Mouse (Mus musculus) hindbrain, embryonic 16.5 days (tissue): ENCODE measurements around the gene Ano6. TPM values are rescaled to one million over a fixed set of nuclear protein-coding genes. Genes with fewer than 3 reads are reported as not detected.

Experiments used
- ATAC-seq: fragments of 200-750 bp; cut with Nextera tagmentation; 2 replicates; pipeline ENCODE4 v1.8.0; 2017; ENCODE audit warnings: moderate TSS enrichment, moderate library complexity
- H3K27ac ChIP-seq: fragments of 300-500 bp; sonication (generic); 2 replicates; pipeline ENCODE4 v1.5.1; 2014; ENCODE audit warnings: low read depth, mild to moderate bottlenecking, control low read depth, low read length, moderate library complexity
- H3K27me3 ChIP-seq: fragments of 300-500 bp; sonication (generic); replicated peaks from 2 replicates; pipeline ENCODE4 v1.6.1; 2014; ENCODE audit warnings: low read length; ENCODE audit not compliant: control insufficient read depth, insufficient read depth
- H3K36me3 ChIP-seq: fragments of 300-500 bp; sonication (generic); 2 replicates; pipeline ENCODE4 v1.6.1; 2014; ENCODE audit warnings: mild to moderate bottlenecking, low read length, moderate library complexity, mixed read lengths; ENCODE audit not compliant: control insufficient read depth, insufficient read depth
- H3K4me1 ChIP-seq: fragments of 300-500 bp; sonication (generic); 2 replicates; pipeline ENCODE4 v1.6.1; 2014; ENCODE audit warnings: low read depth, low read length; ENCODE audit not compliant: control insufficient read depth, insufficient read depth
- H3K4me2 ChIP-seq: fragments of 300-500 bp; sonication (generic); 2 replicates; pipeline ENCODE4 v1.6.1; 2014; ENCODE audit warnings: mild to moderate bottlenecking, low read length, control low read depth, moderate library complexity
- H3K4me3 ChIP-seq: fragments of 300-500 bp; sonication (generic); 2 replicates; pipeline ENCODE4 v1.5.1; 2014; ENCODE audit warnings: mild to moderate bottlenecking, low read length, control low read depth, moderate library complexity
- H3K9ac ChIP-seq: fragments of 300-500 bp; sonication (generic); 2 replicates; pipeline ENCODE4 v1.6.1; 2014; ENCODE audit warnings: low read depth, mild to moderate bottlenecking, control low read depth, low read length, moderate library complexity
- H3K9me3 ChIP-seq: fragments of 300-500 bp; sonication (generic); 2 replicates; pipeline ENCODE4 v1.6.1; 2014; ENCODE audit warnings: mild to moderate bottlenecking, low read length, moderate library complexity; ENCODE audit not compliant: control insufficient read depth
- WGBS: fragments of 180-500 bp; shearing (Covaris S2); extraction: QIAGEN DNeasy Blood & Tissue Kit; methylation state at CpG from one replicate; pipeline ENCODE4 v1.1.7; 2014; 5-methylcytosine and 5-hydroxymethylcytosine counted together
- polyA plus RNA-seq: library from polyadenylated mRNA; unstranded; fragments of >200 nt; fragmentation: Nextera tagmentation; extraction: Ambion mirVana; gene quantifications from 2 replicates; pipeline ENCODE4 v1.2.1, GENCODE M21; 2015

Gene Ano6
- polyA plus RNA-seq, 1 experiment from 2014 or later: 25.0 TPM

DNA sequence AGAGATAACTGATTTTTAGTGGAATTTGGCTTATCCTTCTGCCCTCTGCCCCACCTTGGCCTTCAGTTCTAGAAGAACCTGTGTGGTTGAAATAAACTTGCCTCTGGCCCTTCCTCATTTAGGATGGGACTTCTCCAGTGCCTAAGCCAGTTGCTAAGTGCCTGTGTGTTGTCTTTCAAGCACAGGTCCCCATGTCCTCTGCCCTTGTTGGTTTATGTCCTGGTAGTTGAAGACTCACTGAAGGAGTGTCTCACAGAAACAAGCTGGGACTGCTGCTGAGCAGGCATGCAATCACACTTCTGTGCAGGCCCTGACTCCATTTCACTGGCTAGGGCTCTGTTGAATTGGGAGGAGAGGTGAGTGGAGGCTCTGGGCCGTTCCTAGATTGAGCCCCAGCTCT is 46.9 kb downstream of the Ano6 start:
- Histone ChIP-seq H3K4me2 (no peak overlapping the region), H3K4me3 (no peak overlapping the region), H3K27ac (no peak overlapping the region), H3K36me3 (no peaks in the 10 kb centered on the region), H3K27me3 (no peaks in the 10 kb centered on the region), H3K4me1 (peaks cover 2% of the 10 kb centered on the region), H3K9ac (no peak overlapping the region), H3K9me3 (no peaks in the 10 kb centered on the region)
- 75% methylated on average over 1 of the region's 1 CpGs for WGBS
- no peak for ATAC-seq

DNA sequence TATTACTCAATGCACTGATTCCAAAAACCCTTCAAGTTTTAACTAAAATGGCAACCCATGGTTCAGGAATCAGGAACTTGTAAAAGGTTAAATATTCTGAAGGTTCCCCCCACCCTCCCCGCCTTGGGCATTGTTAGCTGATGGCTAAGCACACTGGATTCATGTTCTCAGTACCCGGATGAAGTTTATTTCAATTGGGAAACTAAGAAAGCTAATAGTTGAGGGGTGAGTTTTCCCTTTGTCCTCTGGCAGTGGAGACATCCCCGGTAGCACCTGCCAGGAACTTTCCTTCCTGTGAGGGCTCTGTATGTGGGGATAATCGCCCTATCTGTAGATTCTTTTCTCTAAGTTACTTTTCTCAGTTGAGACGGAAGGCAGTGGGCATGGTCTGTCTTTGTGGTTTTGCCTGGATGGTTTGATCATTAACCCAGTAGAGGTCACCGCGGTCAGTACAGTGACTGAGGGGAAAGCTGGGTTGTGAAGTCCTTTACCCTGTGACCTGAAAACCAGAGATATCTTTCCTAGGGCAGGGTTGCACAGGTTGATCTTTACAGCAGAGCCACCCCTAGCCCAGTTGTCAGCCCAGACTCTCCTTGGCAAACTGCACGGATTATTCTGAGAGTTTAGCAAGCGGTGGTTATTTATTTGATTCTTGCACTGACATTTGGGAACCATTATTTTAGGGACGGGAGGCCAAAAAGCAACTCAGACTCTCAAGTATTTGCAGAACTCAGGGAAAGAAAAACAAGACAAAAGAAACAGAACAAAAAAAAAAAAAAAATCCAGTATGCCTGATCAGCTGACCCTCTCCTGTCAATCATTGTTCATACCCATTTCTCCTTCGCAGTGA is 47.8 kb downstream of the Ano6 start:
- Histone ChIP-seq H3K27ac (no peak overlapping the region), H3K4me2 (no peak overlapping the region), H3K36me3 (no peaks in the 10 kb centered on the region), H3K9ac (no peak overlapping the region), H3K4me3 (no peak overlapping the region), H3K9me3 (no peaks in the 10 kb centered on the region), H3K27me3 (no peaks in the 10 kb centered on the region), H3K4me1 (peaks cover 2% of the 10 kb centered on the region)
- no peak for ATAC-seq
- WGBS: 58% methylated on average over 11 of the region's 11 CpGs

DNA sequence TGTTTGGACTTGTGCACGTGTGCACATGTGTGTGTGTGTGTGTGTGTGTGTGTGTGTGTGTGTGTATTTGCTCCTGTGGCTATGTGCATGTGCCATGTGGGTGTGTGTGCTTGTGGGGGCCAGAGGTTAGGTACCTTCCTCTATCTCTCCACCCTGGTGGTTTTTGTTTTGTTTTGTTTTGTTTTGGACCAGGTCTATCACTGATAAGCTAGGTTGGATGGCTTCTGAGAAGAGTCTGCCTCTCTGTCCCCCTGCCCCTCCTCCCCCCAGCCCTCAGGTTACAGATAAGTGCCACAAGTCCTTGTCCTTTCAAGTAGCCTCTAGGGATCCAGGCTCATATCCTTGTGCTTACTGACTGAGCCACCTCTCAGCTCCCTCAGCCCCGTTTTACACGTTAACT is 49.1 kb downstream of the Ano6 start:
- H3K4me3 ChIP-seq: no peak overlapping the region
- WGBS: 82% methylated on average over 3 of the region's 3 CpGs
- ATAC-seq: no peak
- no peak overlapping the region for H3K4me2 ChIP-seq
- H3K9me3 ChIP-seq: no peaks in the 10 kb centered on the region
- H3K4me1 ChIP-seq: peaks cover 2% of the 10 kb centered on the region
- H3K36me3 ChIP-seq: no peaks in the 10 kb centered on the region
- no peak overlapping the region for H3K27ac ChIP-seq
- H3K27me3 ChIP-seq: no peaks in the 10 kb centered on the region
- no peak overlapping the region for H3K9ac ChIP-seq

DNA sequence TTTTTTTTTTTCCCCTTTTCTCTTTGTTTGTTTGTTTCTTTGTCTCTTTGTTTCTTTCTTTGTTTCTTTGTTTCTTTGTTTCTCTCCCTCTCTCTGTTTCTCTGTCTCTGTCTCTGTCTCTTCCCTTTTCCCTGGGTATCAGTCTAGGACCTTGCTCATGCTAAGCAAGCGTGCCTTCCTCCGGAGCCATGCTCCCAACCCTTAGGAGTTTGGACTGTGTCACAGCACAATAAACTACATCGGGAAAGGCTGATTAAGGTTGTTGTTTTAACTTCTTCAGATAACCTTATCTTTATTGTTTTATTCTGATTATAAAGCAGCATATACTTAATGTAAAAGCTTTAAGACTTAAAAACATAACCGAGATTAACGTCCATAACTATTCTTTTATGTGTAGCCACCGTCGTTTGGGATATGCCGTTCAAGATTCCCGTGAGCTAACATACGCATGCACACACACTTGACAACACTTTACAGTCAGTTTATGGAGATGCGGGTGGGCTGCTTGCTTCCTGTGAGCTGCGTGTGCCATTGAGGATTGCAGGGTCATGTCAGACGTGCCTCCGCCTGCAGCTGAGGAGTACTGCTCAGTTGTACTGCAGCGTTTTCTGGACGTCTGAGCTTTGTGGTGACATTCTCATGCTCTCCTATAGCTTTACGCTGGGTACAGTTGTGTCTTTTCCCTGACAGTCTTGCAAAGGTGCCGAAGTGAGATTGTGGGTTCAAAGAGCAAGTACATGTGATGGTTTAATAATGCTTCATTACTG is 52.7 kb downstream of the Ano6 start:
- Histone ChIP-seq H3K36me3 (no peaks in the 10 kb centered on the region), H3K9me3 (no peaks in the 10 kb centered on the region), H3K9ac (no peak overlapping the region), H3K27ac (no peak overlapping the region), H3K4me2 (no peak overlapping the region), H3K4me3 (no peak overlapping the region), H3K4me1 (no peaks in the 10 kb centered on the region), H3K27me3 (no peaks in the 10 kb centered on the region)
- no peak for ATAC-seq
- 88% methylated on average over 18 of the region's 18 CpGs for WGBS

GRCm38 (mm10) chr15:95844412-95844811 is 53.8 kb downstream of the Ano6 start:
- Histone ChIP-seq H3K9me3 (no peaks in the 10 kb centered on the region), H3K27me3 (no peaks in the 10 kb centered on the region), H3K36me3 (no peaks in the 10 kb centered on the region), H3K9ac (no peak overlapping the region), H3K4me2 (no peak overlapping the region), H3K4me1 (no peaks in the 10 kb centered on the region; the same call in 1 of the 2 replicates), H3K27ac (no peak overlapping the region), H3K4me3 (no peak overlapping the region)
- ATAC-seq: no peak
- 63% methylated on average over 2 of the region's 2 CpGs for WGBS

GRCm38 (mm10) chr15:95846102-95846501 is 55.5 kb downstream of the Ano6 start:
- no peak for ATAC-seq
- no peak overlapping the region for H3K4me2 ChIP-seq

GRCm38 (mm10) chr15:95848493-95849064 is 57.9 kb downstream of the Ano6 start:
- H3K9ac ChIP-seq: no peak overlapping the region
- H3K9me3 ChIP-seq: no peaks in the 10 kb centered on the region
- H3K36me3 ChIP-seq: no peaks in the 10 kb centered on the region
- no peak overlapping the region for H3K27ac ChIP-seq
- ATAC-seq: no peak
- H3K4me1 ChIP-seq: no peaks in the 10 kb centered on the region; the same call in 1 of the 2 replicates
- WGBS: 56% methylated on average over 6 of the region's 6 CpGs
- no peak overlapping the region for H3K4me2 ChIP-seq
- H3K4me3 ChIP-seq: no peak overlapping the region
- no peaks in the 10 kb centered on the region for H3K27me3 ChIP-seq

More at GRCm38 (mm10) chr15:95846102-95846501, 55.5 kb downstream of the Ano6 start:
- Histone ChIP-seq H3K9me3 (no peaks in the 10 kb centered on the region), H3K27ac (no peak overlapping the region), H3K36me3 (no peaks in the 10 kb centered on the region), H3K4me1 (no peaks in the 10 kb centered on the region; the same call in 1 of the 2 replicates), H3K4me3 (no peak overlapping the region), H3K27me3 (no peaks in the 10 kb centered on the region), H3K9ac (no peak overlapping the region)
- WGBS: 82% methylated on average over 5 of the region's 5 CpGs

GRCm38 (mm10) chr15:95849513-95850411 is 59.1 kb downstream of the Ano6 start:
- 67% methylated on average over 18 of the region's 18 CpGs for WGBS
- Histone ChIP-seq H3K4me1 (no peaks in the 10 kb centered on the region; the same call in 1 of the 2 replicates), H3K9ac (no peak overlapping the region), H3K36me3 (no peaks in the 10 kb centered on the region), H3K9me3 (no peaks in the 10 kb centered on the region), H3K4me3 (no peak overlapping the region), H3K27me3 (no peaks in the 10 kb centered on the region), H3K27ac (no peak overlapping the region), H3K4me2 (no peak overlapping the region)
- ATAC-seq: no peak
